Mouse (Mus musculus) left cerebral cortex, postnatal 25 days (tissue): ENCODE data around the gene Chpf. TPM values are rescaled to one million over a fixed set of nuclear protein-coding genes. Genes with fewer than 3 reads are reported as not detected.

Experiments
- DNase-seq, 2 experiments: peaks; one replicate each; pipeline ENCODE4 v3.0.0; 2022; ENCODE audit warnings: low spot score in 2 of 2, mixed read lengths in 1 of 2
- intact Hi-C: fragments of 180-260 bp; cut with DNase I; formaldehyde crosslinking; loops from one replicate; pipeline ENCODE4 v1.15.1; 2025
- total RNA-seq, 2 experiments: library from RNA; stranded (reverse); gene quantifications; 2 replicates each; pipeline ENCODE4 v1.2.3; 2021

Chpf gene
- total RNA-seq, 2 experiments from 2014 or later, result 82.1 to 82.4 TPM

GRCm38 (mm10) chr1:75502945-75503650 is 24.0 kb upstream of the Chpf start:
- intact Hi-C loops, result no loop called here

GRCm38 (mm10) chr1:75501905-75502304 is 22.8 kb upstream of the Chpf start:
- no peak for DNase-seq
- intact Hi-C loops, result no loop called here

More at GRCm38 (mm10) chr1:75502945-75503650, 24.0 kb upstream of the Chpf start:
- DNase-seq, result no peak

GRCm38 (mm10) chr1:75499441-75499840 is 20.3 kb upstream of the Chpf start:
- intact Hi-C loops, result loop anchor here (5.0 kb wide), 1 partner anchor 98 kb away; no protein-coding TSS in a partner anchor

GRCm38 (mm10) chr1:75498897-75499296 is 19.8 kb upstream of the Chpf start:
- intact Hi-C loops, result loop anchor here (5.0 kb wide), 1 partner anchor 98 kb away; no protein-coding TSS in a partner anchor
- DNase-seq, result no peak

More at GRCm38 (mm10) chr1:75499441-75499840, 20.3 kb upstream of the Chpf start:
- no peak for DNase-seq

- peak in 1 of 2 experiments; percentile 47 for DNase-seq
- intact Hi-C loops, result loop anchor here (5.0 kb wide), 1 partner anchor 102 kb away; no protein-coding TSS in a partner anchor
Observed at GRCm38 (mm10) chr1:75494878-75495548, 15.9 kb upstream of the Chpf start.

- intact Hi-C loops, result no loop called here
- no peak for DNase-seq
Observed at GRCm38 (mm10) chr1:75492579-75493170, 13.6 kb upstream of the Chpf start.

GRCm38 (mm10) chr1:75490785-75491551 is 11.9 kb upstream of the Chpf start:
- DNase-seq, result no peak
- intact Hi-C loops, result no loop called here

GRCm38 (mm10) chr1:75487405-75488161 is 8.5 kb upstream of the Chpf start:
- intact Hi-C loops, result no loop called here
- peak; percentile 65 to 66 for DNase-seq

GRCm38 (mm10) chr1:75487040-75487404 is 7.9 kb upstream of the Chpf start:
- no peak for DNase-seq
- intact Hi-C loops, result no loop called here

GRCm38 (mm10) chr1:75486561-75486960 is 7.5 kb upstream of the Chpf start:
- intact Hi-C loops, result no loop called here
- no peak for DNase-seq

GRCm38 (mm10) chr1:75480735-75481134 is 1.6 kb upstream of the Chpf start:
- intact Hi-C loops, result loop anchor here (2.0 kb wide), 1 partner anchor 108 kb away; no protein-coding TSS in a partner anchor
- DNase-seq, result peak in 1 of 2 experiments; percentile 82

GRCm38 (mm10) chr1:75480036-75480435 is 929 bp upstream of the Chpf start:
- intact Hi-C loops, result loop anchor here (2.0 kb wide), 1 partner anchor 109 kb away; no protein-coding TSS in a partner anchor
- DNase-seq, result peak in 1 of 2 experiments; percentile 31

- DNase-seq, result no peak
- intact Hi-C loops, result no loop called here
Observed at GRCm38 (mm10) chr1:75479635-75479989, 505 bp upstream of the Chpf start.

- no peak for DNase-seq
- intact Hi-C loops, result no loop called here
Observed at GRCm38 (mm10) chr1:75478497-75478896, 610 bp downstream of the Chpf start.

GRCm38 (mm10) chr1:75477966-75478290 is 1.2 kb downstream of the Chpf start:
- intact Hi-C loops, result loop anchor here (1.0 kb wide), 2 partner anchors 81 to 118 kb away; no protein-coding TSS in a partner anchor
- peak in 1 of 2 experiments; percentile 49 for DNase-seq

- peak; percentile 84 for DNase-seq
Observed at GRCm38 (mm10) chr1:75477264-75477965, 1.7 kb downstream of the Chpf start.

GRCm38 (mm10) chr1:75476441-75476840 is 2.7 kb downstream of the Chpf start:
- intact Hi-C loops, result no loop called here
- DNase-seq, result no peak

More at GRCm38 (mm10) chr1:75477264-75477965, 1.7 kb downstream of the Chpf start:
- intact Hi-C loops, result loop anchor here (1.0 kb wide), 2 partner anchors 82 to 119 kb away; no protein-coding TSS in a partner anchor

GRCm38 (mm10) chr1:75469287-75469825 is 9.8 kb downstream of the Chpf start:
- intact Hi-C loops, result no loop called here
- no peak for DNase-seq
